Mouse (Mus musculus): Measurements from ENCODE around the gene Cdc42ep1. TPM values are rescaled to one million over a fixed set of nuclear protein-coding genes. Genes with fewer than 3 reads are reported as not detected.

Cdc42ep1 gene
- total and polyA plus RNA-seq, 2 experiments: 6.5 to 39.7 TPM

GRCm38 (mm10) chr15:78830742-78831719 lies 11.4 kb upstream of the Cdc42ep1 start:
- Histone ChIP-seq H3K4me3 (ENCODE audit: insufficient read depth, low read depth, low read length) (no peak overlapping the region), H3K27ac (replicated peaks; ENCODE audit: insufficient read depth, low read depth, low read length) (peak overlapping the region; percentile 71), H3K4me1 (ENCODE audit: control insufficient read depth, insufficient read depth, low read length) (peaks cover 35% of the 10 kb centered on the region), H3K27me3 (ENCODE audit: control insufficient read depth, insufficient read depth, low read length) (no peaks in the 10 kb centered on the region), H3K9ac (ENCODE audit: low read depth, low read length) (no peak overlapping the region), H3K36me3 (ENCODE audit: control insufficient read depth, insufficient read depth, low read length) (no peaks in the 10 kb centered on the region), H3K79me2 (ENCODE audit: control insufficient read depth, insufficient read depth, low read length) (no peaks in the 10 kb centered on the region)
- peak; percentile 92 for DNase-seq (ENCODE audit: extremely low read depth, low read depth, low spot score)
- no peak for TF ChIP-seq CTCF (IDR thresholded peaks at IDR 0.05; ENCODE audit: low read depth, low read length)
- no peak for TF ChIP-seq POLR2A (IDR thresholded peaks at IDR 0.05; ENCODE audit: extremely low read depth, insufficient read depth, low read length)
- WGBS: 23% methylated on average over 10 of the region's 10 CpGs

- H3K27ac ChIP-seq (replicated peaks; ENCODE audit: insufficient read depth, low read depth, low read length): peak overlapping the region; percentile 71
- peaks cover 35% of the 10 kb centered on the region for H3K4me1 ChIP-seq (ENCODE audit: control insufficient read depth, insufficient read depth, low read length)
- H3K79me2 ChIP-seq (ENCODE audit: control insufficient read depth, insufficient read depth, low read length): no peaks in the 10 kb centered on the region
- TF ChIP-seq CTCF (IDR thresholded peaks at IDR 0.05; ENCODE audit: low read depth, low read length) (0 out of 2 replicates have a peak, but pooled peaks have one; percentile 0), POLR2A (IDR thresholded peaks at IDR 0.05; ENCODE audit: extremely low read depth, insufficient read depth, low read length) (no peak)
- DNase-seq (ENCODE audit: extremely low read depth, low read depth, low spot score): peak; percentile 92
- peak overlapping the region; percentile 54 for H3K9ac ChIP-seq (ENCODE audit: low read depth, low read length)
- peak overlapping the region; percentile 9; the same call in 1 of the 2 replicates for H3K4me3 ChIP-seq (ENCODE audit: insufficient read depth, low read depth, low read length)
- no peaks in the 10 kb centered on the region for H3K27me3 ChIP-seq (ENCODE audit: control insufficient read depth, insufficient read depth, low read length)
- 12% methylated on average over 19 of the region's 19 CpGs for WGBS
- H3K36me3 ChIP-seq (ENCODE audit: control insufficient read depth, insufficient read depth, low read length): no peaks in the 10 kb centered on the region
These were observed 10.4 kb upstream of the Cdc42ep1 start for GRCm38 (mm10) chr15:78831720-78832657.

GRCm38 (mm10) chr15:78832701-78833123 lies 9.7 kb upstream of the Cdc42ep1 start:
- Histone ChIP-seq H3K4me1 (ENCODE audit: control insufficient read depth, insufficient read depth, low read length) (peaks cover 35% of the 10 kb centered on the region), H3K36me3 (ENCODE audit: control insufficient read depth, insufficient read depth, low read length) (no peaks in the 10 kb centered on the region), H3K4me3 (ENCODE audit: insufficient read depth, low read depth, low read length) (peak overlapping the region; percentile 10; the same call in 1 of the 2 replicates), H3K27me3 (ENCODE audit: control insufficient read depth, insufficient read depth, low read length) (no peaks in the 10 kb centered on the region), H3K79me2 (ENCODE audit: control insufficient read depth, insufficient read depth, low read length) (no peaks in the 10 kb centered on the region), H3K27ac (replicated peaks; ENCODE audit: insufficient read depth, low read depth, low read length) (peak overlapping the region; percentile 71), H3K9ac (ENCODE audit: low read depth, low read length) (peak overlapping the region; percentile 54)
- WGBS: 9% methylated on average over 14 of the region's 14 CpGs
- peak; percentile 80 for DNase-seq (ENCODE audit: extremely low read depth, low read depth, low spot score)
- no peak for TF ChIP-seq CTCF (IDR thresholded peaks at IDR 0.05; ENCODE audit: low read depth, low read length)
- TF ChIP-seq POLR2A (IDR thresholded peaks at IDR 0.05; ENCODE audit: extremely low read depth, insufficient read depth, low read length): no peak

- DNase-seq (ENCODE audit: extremely low read depth, low read depth, low spot score): no peak
- Histone ChIP-seq H3K79me2 (ENCODE audit: control insufficient read depth, insufficient read depth, low read length) (no peaks in the 10 kb centered on the region), H3K4me3 (ENCODE audit: insufficient read depth, low read depth, low read length) (no peak overlapping the region), H3K27me3 (ENCODE audit: control insufficient read depth, insufficient read depth, low read length) (no peaks in the 10 kb centered on the region), H3K36me3 (ENCODE audit: control insufficient read depth, insufficient read depth, low read length) (no peaks in the 10 kb centered on the region), H3K9ac (ENCODE audit: low read depth, low read length) (no peak overlapping the region), H3K27ac (replicated peaks; ENCODE audit: insufficient read depth, low read depth, low read length) (peak overlapping the region; percentile 71), H3K4me1 (ENCODE audit: control insufficient read depth, insufficient read depth, low read length) (peaks cover 35% of the 10 kb centered on the region)
- no peak for TF ChIP-seq CTCF (IDR thresholded peaks at IDR 0.05; ENCODE audit: low read depth, low read length)
- no peak for TF ChIP-seq POLR2A (IDR thresholded peaks at IDR 0.05; ENCODE audit: extremely low read depth, insufficient read depth, low read length)
- 78% methylated on average over 3 of the region's 3 CpGs for WGBS
These were observed 8.8 kb upstream of the Cdc42ep1 start for GRCm38 (mm10) chr15:78833582-78833981.

GRCm38 (mm10) chr15:78834233-78835005 lies 8.0 kb upstream of the Cdc42ep1 start:
- Histone ChIP-seq H3K9ac (ENCODE audit: low read depth, low read length) (no peak overlapping the region), H3K4me1 (ENCODE audit: control insufficient read depth, insufficient read depth, low read length) (peaks cover 35% of the 10 kb centered on the region), H3K27me3 (ENCODE audit: control insufficient read depth, insufficient read depth, low read length) (no peaks in the 10 kb centered on the region), H3K27ac (replicated peaks; ENCODE audit: insufficient read depth, low read depth, low read length) (peak overlapping the region; percentile 71), H3K79me2 (ENCODE audit: control insufficient read depth, insufficient read depth, low read length) (no peaks in the 10 kb centered on the region), H3K4me3 (ENCODE audit: insufficient read depth, low read depth, low read length) (no peak overlapping the region), H3K36me3 (ENCODE audit: control insufficient read depth, insufficient read depth, low read length) (no peaks in the 10 kb centered on the region)
- no peak for DNase-seq (ENCODE audit: extremely low read depth, low read depth, low spot score)
- TF ChIP-seq POLR2A (IDR thresholded peaks at IDR 0.05; ENCODE audit: extremely low read depth, insufficient read depth, low read length) (no peak), CTCF (IDR thresholded peaks at IDR 0.05; ENCODE audit: low read depth, low read length) (no peak)
- WGBS: 53% methylated on average over 10 of the region's 10 CpGs
